Mouse (Mus musculus): ENCODE measurements around the gene Grtp1. TPM values are rescaled to one million over a fixed set of nuclear protein-coding genes. Genes with fewer than 3 reads are reported as not detected.

Grtp1 gene
- total and polyA plus RNA-seq, 2 experiments from 2014 or later, result 4.4 to 10.0 TPM

DNA sequence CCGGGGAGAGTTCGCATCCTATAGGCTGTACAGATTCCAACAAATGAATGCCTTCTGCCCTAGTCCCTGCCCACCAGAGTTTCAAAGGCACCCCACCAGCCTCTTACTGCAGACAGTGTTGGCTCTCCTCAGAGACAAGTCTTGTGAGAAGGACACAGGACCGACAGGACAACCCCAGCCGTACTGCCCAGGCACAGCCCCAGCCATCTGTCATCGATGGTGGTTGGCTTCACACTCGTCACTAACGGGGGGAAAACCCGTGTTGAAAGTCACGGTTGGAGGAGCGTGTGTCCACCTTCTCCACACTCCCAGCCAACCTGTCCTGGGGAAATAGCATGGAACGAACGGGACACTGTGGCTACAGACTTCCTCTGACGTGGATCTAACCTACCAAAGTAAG lies 34.4 kb upstream of the Grtp1 start:
- H3K27ac ChIP-seq (ENCODE audit: low read depth), result no peak overlapping the region
- DNase-seq (ENCODE audit: low spot score), result no peak
- H3K9ac ChIP-seq (replicated peaks; ENCODE audit: low read depth, low read length), result no peak overlapping the region
- no peaks in the 10 kb centered on the region for H3K9me3 ChIP-seq (replicated peaks; ENCODE audit: control insufficient read depth, low read length)
- H3K4me3 ChIP-seq (ENCODE audit: low read depth, low read length), result no peak overlapping the region
- TF ChIP-seq CTCF (IDR thresholded peaks at IDR 0.05; ENCODE audit: low read depth) (no peak), EP300 (IDR thresholded peaks at IDR 0.05; ENCODE audit: low read depth) (no peak)
- H3K4me1 ChIP-seq (ENCODE audit: control insufficient read depth, insufficient read depth), result 0 out of 2 replicates have a peak, but pooled peaks cover 12% of the 10 kb centered on the region
- no peaks in the 10 kb centered on the region for H3K27me3 ChIP-seq (ENCODE audit: control insufficient read depth, insufficient read depth, low read length)
- H3K36me3 ChIP-seq (replicated peaks; ENCODE audit: control insufficient read depth, insufficient read depth, low read length), result peaks cover 51% of the 10 kb centered on the region
- H3K4me2 ChIP-seq (ENCODE audit: low read depth, low read length), result no peak overlapping the region
- ATAC-seq (ENCODE audit: insufficient read depth, low read depth), result no peak
- WGBS, result 84% methylated on average over 13 of the region's 13 CpGs

DNA sequence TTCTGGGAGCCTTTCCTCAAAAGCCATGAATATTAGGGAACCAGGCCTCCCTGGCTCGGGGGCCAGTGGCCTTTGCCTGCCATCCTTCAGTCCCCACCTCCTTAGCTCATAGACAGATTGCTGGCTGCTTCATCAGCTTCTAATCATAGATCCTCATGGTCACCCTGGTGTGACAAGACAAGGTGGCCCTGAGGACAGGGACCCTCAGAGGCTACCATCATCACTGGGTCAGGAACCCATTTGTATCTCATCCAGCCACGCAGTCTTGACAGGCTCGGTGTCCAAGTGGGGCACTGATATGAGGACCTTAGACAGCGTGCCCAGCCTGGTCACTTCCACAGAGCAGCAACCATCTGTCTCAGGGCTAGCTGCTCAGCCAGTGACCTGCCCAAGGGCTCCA lies 30.1 kb upstream of the Grtp1 start:
- H3K4me1 ChIP-seq (ENCODE audit: control insufficient read depth, insufficient read depth), result peaks cover 45% of the 10 kb centered on the region
- peak overlapping the region; percentile 52; the same call in 1 of the 2 replicates for H3K27ac ChIP-seq (ENCODE audit: low read depth)
- 48% methylated on average over 4 of the region's 4 CpGs for WGBS
- no peak overlapping the region for H3K4me3 ChIP-seq (ENCODE audit: low read depth, low read length)
- H3K4me2 ChIP-seq (ENCODE audit: low read depth, low read length), result no peak overlapping the region
- 0 out of 2 replicates have a peak, but pooled peaks have one; percentile 6 for ATAC-seq (ENCODE audit: insufficient read depth, low read depth)
- H3K36me3 ChIP-seq (replicated peaks; ENCODE audit: control insufficient read depth, insufficient read depth, low read length), result peaks cover 33% of the 10 kb centered on the region
- no peak overlapping the region for H3K9ac ChIP-seq (replicated peaks; ENCODE audit: low read depth, low read length)
- no peaks in the 10 kb centered on the region for H3K9me3 ChIP-seq (replicated peaks; ENCODE audit: control insufficient read depth, low read length)
- DNase-seq (ENCODE audit: low spot score), result no peak
- no peaks in the 10 kb centered on the region for H3K27me3 ChIP-seq (ENCODE audit: control insufficient read depth, insufficient read depth, low read length)
- TF ChIP-seq EP300 (IDR thresholded peaks at IDR 0.05; ENCODE audit: low read depth), result no peak
- TF ChIP-seq CTCF (IDR thresholded peaks at IDR 0.05; ENCODE audit: low read depth), result no peak

DNA sequence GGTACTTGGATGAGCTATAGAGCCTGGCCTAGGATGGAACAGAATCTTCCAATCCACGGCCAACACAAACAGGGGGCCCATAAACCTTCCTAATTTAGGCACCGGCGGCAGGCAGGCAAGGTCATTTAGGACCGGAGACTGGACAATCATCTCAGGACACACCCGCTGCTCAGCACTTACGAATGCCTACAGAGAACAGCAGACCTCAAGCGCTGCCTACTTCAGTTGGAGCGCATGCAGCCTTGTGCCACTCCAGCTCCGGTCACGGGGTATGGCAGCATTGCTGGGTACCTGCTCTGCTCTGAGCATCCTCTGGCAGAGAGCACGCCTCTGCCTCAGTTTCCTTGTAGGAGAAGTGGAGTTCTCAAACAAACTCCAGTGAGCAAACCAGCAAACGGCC lies 29.4 kb upstream of the Grtp1 start:
- H3K4me1 ChIP-seq (ENCODE audit: control insufficient read depth, insufficient read depth), result peaks cover 46% of the 10 kb centered on the region
- peaks cover 35% of the 10 kb centered on the region for H3K36me3 ChIP-seq (replicated peaks; ENCODE audit: control insufficient read depth, insufficient read depth, low read length)
- H3K9ac ChIP-seq (replicated peaks; ENCODE audit: low read depth, low read length), result no peak overlapping the region
- no peaks in the 10 kb centered on the region for H3K9me3 ChIP-seq (replicated peaks; ENCODE audit: control insufficient read depth, low read length)
- ATAC-seq (ENCODE audit: insufficient read depth, low read depth) (peak; percentile 40; the same call in 1 of the 2 replicates), DNase-seq (ENCODE audit: low spot score) (no peak)
- no peak overlapping the region for H3K4me2 ChIP-seq (ENCODE audit: low read depth, low read length)
- no peak overlapping the region for H3K4me3 ChIP-seq (ENCODE audit: low read depth, low read length)
- 39% methylated on average over 12 of the region's 12 CpGs for WGBS
- no peaks in the 10 kb centered on the region for H3K27me3 ChIP-seq (ENCODE audit: control insufficient read depth, insufficient read depth, low read length)
- peak overlapping the region; percentile 66 for H3K27ac ChIP-seq (ENCODE audit: low read depth)
- TF ChIP-seq EP300 (IDR thresholded peaks at IDR 0.05; ENCODE audit: low read depth) (no peak), CTCF (IDR thresholded peaks at IDR 0.05; ENCODE audit: low read depth) (no peak)

DNA sequence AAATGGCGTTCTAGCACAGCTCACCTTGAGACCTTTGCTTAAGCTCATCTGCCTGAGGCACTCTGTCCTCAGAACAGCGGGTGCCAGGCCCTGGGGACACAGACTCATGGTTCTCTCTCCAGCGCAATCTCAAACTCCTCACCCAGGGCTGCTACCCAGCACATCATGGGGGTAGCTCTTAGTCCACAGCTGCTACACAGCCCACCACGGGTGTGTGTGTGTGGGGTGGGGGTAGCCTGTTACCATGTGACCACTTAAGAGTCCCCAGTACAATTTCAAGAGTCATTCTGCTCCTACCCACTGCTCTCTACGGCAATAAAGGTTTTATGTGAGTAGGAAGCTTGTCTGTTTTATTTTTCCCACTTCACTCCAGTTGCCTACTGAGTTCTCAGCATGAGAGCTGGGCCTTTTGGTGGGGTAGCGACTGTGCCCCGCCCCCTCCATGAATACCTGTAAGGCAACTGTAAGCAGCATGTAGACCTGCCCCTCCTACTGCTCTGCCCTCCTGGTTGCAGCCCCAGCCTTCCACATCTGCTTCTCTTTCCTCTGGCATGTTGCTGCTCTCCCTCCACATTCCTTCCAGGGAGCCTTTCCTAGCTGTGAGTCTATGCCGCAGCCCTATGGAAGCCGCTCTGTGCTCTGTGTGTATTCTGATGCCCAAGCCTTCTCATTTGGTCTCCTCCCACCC lies 28.6 kb upstream of the Grtp1 start:
- H3K9me3 ChIP-seq (replicated peaks; ENCODE audit: control insufficient read depth, low read length), result no peaks in the 10 kb centered on the region
- H3K4me3 ChIP-seq (ENCODE audit: low read depth, low read length), result no peak overlapping the region
- H3K4me1 ChIP-seq (ENCODE audit: control insufficient read depth, insufficient read depth), result peaks cover 46% of the 10 kb centered on the region
- H3K27me3 ChIP-seq (ENCODE audit: control insufficient read depth, insufficient read depth, low read length), result no peaks in the 10 kb centered on the region
- ATAC-seq (ENCODE audit: insufficient read depth, low read depth), result no peak; the same call in 1 of the 2 replicates
- 40% methylated on average over 9 of the region's 9 CpGs for WGBS
- peaks cover 35% of the 10 kb centered on the region for H3K36me3 ChIP-seq (replicated peaks; ENCODE audit: control insufficient read depth, insufficient read depth, low read length)
- peak overlapping the region; percentile 66 for H3K27ac ChIP-seq (ENCODE audit: low read depth)
- no peak overlapping the region for H3K9ac ChIP-seq (replicated peaks; ENCODE audit: low read depth, low read length)
- no peak for DNase-seq (ENCODE audit: low spot score)
- no peak overlapping the region for H3K4me2 ChIP-seq (ENCODE audit: low read depth, low read length)
- TF ChIP-seq CTCF (IDR thresholded peaks at IDR 0.05; ENCODE audit: low read depth), result no peak
- no peak for TF ChIP-seq EP300 (IDR thresholded peaks at IDR 0.05; ENCODE audit: low read depth)

DNA sequence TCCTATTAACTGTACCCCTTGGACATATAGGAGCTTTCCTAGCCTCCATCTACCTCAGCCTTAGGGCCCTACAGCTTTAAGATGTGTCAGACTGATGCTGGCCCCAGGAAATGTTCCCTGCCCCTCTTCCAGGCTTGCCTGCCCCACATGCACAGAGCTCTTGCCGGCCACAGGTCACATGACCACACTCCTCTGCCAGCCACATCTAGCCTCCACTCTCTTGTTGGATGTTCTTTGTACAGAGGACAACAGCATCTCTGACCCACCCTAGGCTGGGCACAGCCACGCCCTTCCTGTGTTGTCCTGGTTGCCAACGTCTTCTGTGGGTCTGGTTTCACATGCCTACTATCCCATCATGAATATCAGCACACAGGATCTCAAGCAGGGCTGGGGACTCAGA lies 26.8 kb upstream of the Grtp1 start:
- 35% methylated on average over 3 of the region's 3 CpGs for WGBS
- peak overlapping the region; percentile 78 for H3K27ac ChIP-seq (ENCODE audit: low read depth)

DNA sequence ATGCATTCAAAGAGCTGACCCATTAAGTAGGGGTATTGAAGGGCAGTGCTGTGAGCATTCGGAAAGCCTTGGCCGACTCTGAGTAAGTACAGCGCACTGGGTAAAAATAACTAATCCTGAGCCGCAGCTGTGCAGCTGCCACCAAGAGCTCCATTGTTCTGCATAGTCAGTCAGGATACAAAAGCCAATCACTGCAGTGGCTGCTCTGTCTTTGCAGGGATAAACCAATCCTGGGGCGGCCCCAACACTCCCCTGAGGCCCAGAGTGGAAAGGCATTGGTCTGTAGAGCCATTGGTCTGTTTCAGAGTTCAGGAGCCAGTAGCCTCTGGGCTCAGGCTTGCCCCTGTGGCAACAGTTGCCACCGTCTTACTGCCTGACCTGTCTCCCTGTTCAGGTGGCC lies 25.9 kb upstream of the Grtp1 start:
- H3K27ac ChIP-seq (ENCODE audit: low read depth), result peak overlapping the region; percentile 78
- no peak overlapping the region for H3K9ac ChIP-seq (replicated peaks; ENCODE audit: low read depth, low read length)
- peak; percentile 47 for DNase-seq (ENCODE audit: low spot score)
- no peaks in the 10 kb centered on the region for H3K9me3 ChIP-seq (replicated peaks; ENCODE audit: control insufficient read depth, low read length)
- TF ChIP-seq CTCF (IDR thresholded peaks at IDR 0.05; ENCODE audit: low read depth), result no peak
- no peak for TF ChIP-seq EP300 (IDR thresholded peaks at IDR 0.05; ENCODE audit: low read depth)
- no peak overlapping the region for H3K4me3 ChIP-seq (ENCODE audit: low read depth, low read length)
- no peaks in the 10 kb centered on the region for H3K27me3 ChIP-seq (ENCODE audit: control insufficient read depth, insufficient read depth, low read length)
- 52% methylated on average over 6 of the region's 6 CpGs for WGBS
- H3K36me3 ChIP-seq (replicated peaks; ENCODE audit: control insufficient read depth, insufficient read depth, low read length), result peaks cover 41% of the 10 kb centered on the region
- peak; percentile 63 for ATAC-seq (ENCODE audit: insufficient read depth, low read depth)
- H3K4me1 ChIP-seq (ENCODE audit: control insufficient read depth, insufficient read depth), result peaks cover 43% of the 10 kb centered on the region
- H3K4me2 ChIP-seq (ENCODE audit: low read depth, low read length), result no peak overlapping the region

More for the DNA sequence above, 26.8 kb upstream of the Grtp1 start:
- no peak overlapping the region for H3K4me3 ChIP-seq (ENCODE audit: low read depth, low read length)
- H3K27me3 ChIP-seq (ENCODE audit: control insufficient read depth, insufficient read depth, low read length), result no peaks in the 10 kb centered on the region
- peaks cover 46% of the 10 kb centered on the region for H3K4me1 ChIP-seq (ENCODE audit: control insufficient read depth, insufficient read depth)
- no peak for TF ChIP-seq EP300 (IDR thresholded peaks at IDR 0.05; ENCODE audit: low read depth)
- no peaks in the 10 kb centered on the region for H3K9me3 ChIP-seq (replicated peaks; ENCODE audit: control insufficient read depth, low read length)
- ATAC-seq (ENCODE audit: insufficient read depth, low read depth) (peak; percentile 28; the same call in 1 of the 2 replicates), DNase-seq (ENCODE audit: low spot score) (no peak)
- peaks cover 39% of the 10 kb centered on the region for H3K36me3 ChIP-seq (replicated peaks; ENCODE audit: control insufficient read depth, insufficient read depth, low read length)
- H3K9ac ChIP-seq (replicated peaks; ENCODE audit: low read depth, low read length), result no peak overlapping the region
- no peak overlapping the region for H3K4me2 ChIP-seq (ENCODE audit: low read depth, low read length)
